Mouse (Mus musculus) gastrocnemius, postnatal 25 days (tissue): ENCODE results near the gene Hpn. TPM values are rescaled to one million over a fixed set of nuclear protein-coding genes. Genes with fewer than 3 reads are reported as not detected.

Experiments used
- DNase-seq: peaks from one replicate; pipeline ENCODE4 v3.0.0; 2022
- total RNA-seq, 2 experiments: library from RNA; stranded (reverse); gene quantifications; 1 replicate in 1 of 2; 2 replicates in 1 of 2; pipeline ENCODE4 v1.2.3; 2021

The Hpn gene
- total RNA-seq, 2 experiments from 2014 or later = 15.5 to 17.3 TPM

DNA sequence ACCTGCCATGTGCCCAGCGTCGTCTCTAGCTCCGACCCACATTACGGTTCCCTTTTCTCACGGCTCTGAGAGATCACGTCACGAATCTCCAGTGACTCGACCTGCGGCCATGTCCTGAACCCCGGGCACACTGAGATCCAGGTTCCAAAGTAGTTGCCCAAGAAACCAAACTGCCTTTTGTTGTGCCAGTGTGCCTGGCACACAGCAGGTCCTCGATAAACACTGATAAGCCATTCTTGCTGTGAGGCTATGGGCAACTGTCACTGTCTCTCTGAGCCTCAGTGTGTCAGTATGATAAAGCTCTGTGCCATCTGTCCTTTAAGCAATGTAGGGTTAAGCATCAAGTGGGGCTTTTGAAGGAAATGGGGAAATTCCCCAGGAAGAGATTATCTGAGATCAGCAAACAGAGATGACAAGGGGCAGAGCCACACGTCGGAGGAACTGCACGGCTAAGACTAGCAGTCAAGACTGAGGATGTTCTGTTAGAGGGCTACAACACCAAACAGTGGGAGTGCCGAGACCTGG is 4.2 kb downstream of the Hpn start:
- no peak for DNase-seq

- no peak for DNase-seq
Observed at GRCm38 (mm10) chr7:31109796-31110195, 5.3 kb downstream of the Hpn start.

DNA sequence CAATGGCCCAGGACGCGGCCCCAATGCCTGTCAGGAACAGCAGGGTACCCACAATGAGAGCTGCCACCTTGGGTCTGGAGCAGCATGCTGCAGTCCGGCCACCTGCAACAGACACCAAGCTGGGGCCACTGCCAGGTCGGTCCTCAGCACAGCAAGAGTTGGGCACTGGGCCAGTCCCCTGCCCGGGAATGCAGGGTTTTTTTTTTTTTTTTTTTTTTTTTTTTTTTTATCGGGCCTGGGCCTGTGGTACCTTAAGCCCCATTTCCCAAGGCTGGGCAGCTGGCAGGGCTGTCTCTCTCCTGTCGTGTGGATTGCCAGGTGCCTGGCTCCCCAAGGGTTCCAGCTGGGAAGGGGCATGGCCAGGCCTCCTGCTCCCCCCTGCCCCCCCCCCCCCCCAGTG is 6.0 kb downstream of the Hpn start:
- peak; percentile 65 for DNase-seq

DNA sequence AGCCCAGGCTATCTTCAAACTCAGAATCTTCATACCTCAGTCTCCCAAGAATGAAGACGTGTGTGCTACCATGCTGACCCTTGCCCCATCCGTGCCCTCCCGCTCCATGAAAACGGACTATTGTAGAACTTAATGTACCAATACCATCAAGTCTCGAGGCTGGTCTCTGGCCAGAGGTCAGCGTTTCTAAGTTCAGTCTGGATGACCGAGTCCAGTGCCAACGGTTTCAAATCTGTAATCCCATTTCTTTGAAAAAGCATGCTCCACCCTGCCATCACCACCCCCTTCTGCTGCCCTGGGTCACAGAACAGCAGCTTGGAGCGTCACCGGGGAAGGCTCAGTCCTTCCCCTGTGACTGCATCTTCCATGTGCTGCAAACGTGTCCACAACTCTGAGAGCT is 7.3 kb downstream of the Hpn start:
- DNase-seq = no peak

DNA sequence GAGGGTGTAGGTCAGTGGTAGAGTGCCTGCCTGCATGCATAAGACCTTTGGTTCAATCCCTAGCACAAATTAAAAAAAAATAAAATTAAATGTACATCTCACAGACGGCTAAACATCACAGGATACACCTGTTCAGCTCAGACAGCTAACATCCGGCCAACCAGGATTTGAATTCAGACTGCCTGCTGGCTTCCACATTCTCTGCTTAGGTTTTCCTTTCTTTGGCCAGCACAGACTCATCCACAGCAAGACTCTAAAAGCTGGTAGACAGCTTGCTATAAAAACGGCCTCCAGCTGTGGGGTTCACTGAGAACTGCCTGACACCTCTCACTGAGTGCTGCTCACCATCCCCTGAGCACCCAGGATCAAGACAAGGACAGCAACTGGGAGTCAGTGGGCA is 8.9 kb downstream of the Hpn start:
- DNase-seq = no peak

- DNase-seq = peak; percentile 48
Observed at GRCm38 (mm10) chr7:31105061-31105768, 9.9 kb downstream of the Hpn start.

GRCm38 (mm10) chr7:31100786-31101185 is 14.3 kb downstream of the Hpn start:
- no peak for DNase-seq

DNA sequence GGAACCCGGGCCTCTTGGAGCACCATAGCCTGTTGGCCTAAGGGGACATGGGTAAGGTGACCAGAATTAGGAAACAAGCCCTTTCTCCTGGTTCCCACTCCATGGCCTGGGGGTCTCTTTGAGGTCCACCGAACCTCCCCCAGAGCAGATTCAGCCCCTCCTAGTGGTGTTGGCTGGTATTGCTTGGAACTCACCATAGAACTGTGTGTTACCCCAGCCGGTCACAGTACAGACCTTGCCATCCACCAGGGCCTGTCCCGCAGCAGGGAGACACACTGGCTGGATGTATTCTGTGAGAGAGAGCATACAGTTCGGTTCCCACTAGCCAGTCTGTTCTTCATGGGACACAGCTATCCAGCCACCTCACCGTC is 15.5 kb downstream of the Hpn start:
- DNase-seq = no peak

- no peak for DNase-seq
Observed at GRCm38 (mm10) chr7:31098697-31099611, 16.1 kb downstream of the Hpn start.

DNA sequence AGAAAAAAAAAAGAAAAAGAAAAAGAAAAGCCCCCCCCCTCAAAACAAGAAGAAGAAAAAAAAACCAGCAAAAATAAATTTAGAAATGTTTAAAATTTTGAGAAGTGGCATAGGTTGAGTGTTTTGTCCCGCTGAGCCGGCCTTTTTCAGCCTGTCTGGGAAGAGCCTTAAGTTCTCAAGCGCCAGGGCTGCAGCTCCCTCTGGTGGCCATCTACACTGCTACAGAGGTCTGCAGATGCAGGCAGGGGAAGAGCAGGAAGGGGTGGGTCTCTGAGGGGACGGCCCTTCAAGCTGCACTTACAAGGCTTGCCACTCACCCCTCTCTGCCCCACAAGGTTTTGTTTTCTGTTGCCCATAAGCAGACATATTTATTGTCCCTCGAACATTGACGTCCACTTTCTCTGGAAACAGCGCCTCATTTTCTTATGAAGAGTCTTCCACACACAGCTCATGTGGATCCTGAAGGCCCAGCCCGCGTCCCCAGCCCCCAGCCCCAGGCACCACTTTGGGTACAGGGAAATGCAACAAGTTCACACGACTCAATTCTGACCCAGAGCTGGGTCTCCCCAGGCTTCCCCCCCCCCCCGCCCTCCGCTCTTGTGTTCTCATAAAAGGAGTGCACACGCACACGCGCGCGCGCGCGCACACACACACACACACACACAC is 17.4 kb downstream of the Hpn start:
- DNase-seq = peak; percentile 87

GRCm38 (mm10) chr7:31096892-31097564 is 18.1 kb downstream of the Hpn start:
- DNase-seq = no peak

GRCm38 (mm10) chr7:31094774-31095501 is 20.2 kb downstream of the Hpn start:
- DNase-seq = no peak

GRCm38 (mm10) chr7:31089721-31090120 is 25.4 kb downstream of the Hpn start:
- no peak for DNase-seq

DNA sequence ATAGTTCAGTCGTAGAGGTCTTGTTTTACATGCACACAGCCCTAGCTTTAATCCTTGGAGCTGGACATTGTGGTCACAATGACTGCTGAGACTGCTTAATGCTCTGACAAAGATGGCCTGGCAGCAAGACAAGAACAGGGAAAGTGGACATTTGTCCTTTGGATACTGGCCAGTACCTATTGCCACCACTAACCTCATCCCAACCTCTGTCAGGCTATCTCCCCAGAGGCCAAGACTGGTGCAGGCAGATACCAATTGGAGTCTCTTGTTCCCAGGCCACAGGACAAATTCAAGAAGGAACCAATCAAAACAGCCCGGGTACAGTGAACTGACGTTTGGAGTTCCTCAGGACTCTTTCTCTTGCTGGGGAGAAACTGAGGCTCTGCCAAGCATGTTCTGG is 26.9 kb downstream of the Hpn start:
- DNase-seq = no peak

DNA sequence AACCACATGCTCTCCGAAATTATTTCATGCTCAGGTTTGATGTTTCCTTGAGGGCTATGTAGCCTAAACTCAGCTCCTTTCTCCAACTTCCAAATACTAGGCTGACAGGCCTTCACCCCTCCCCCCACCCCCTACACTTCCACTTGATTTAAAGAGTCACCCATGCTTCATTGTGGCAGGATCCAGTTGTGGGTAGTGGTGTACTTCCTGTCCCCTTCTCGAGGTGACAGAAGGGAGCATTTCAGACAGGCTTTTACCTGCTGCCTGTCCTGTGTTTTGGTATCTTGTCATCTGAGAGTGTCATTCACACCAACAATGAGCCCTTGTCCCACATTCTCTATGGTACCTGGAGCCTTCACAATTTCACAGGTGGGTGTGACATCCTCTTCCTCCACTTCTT is 27.8 kb downstream of the Hpn start:
- no peak for DNase-seq

GRCm38 (mm10) chr7:31086175-31086755 is 28.8 kb downstream of the Hpn start:
- no peak for DNase-seq

DNA sequence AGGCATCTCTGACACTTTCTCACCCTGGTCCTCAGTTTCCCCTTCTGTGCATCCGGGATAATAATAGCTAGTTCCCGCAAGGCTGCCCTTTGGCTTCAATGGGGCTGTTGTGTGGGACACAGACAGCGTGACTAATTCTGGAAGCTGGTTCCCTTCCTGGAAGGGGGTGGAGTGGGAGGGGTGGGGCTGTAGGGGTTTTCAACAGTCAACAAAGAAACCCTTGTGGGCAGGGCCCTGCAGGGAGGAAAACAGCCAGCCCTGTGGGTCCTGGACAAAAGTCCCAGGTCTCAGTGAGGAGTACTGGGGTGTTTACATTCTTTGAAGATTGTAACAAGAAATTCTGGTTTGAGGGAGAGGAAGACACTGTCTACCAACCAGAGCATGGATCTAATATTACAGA is 29.9 kb downstream of the Hpn start:
- DNase-seq = peak; percentile 76

- no peak for DNase-seq
Observed at GRCm38 (mm10) chr7:31084140-31084539, 30.9 kb downstream of the Hpn start.

- peak; percentile 93 for DNase-seq
Observed at GRCm38 (mm10) chr7:31082831-31083588, 32.1 kb downstream of the Hpn start.

- no peak for DNase-seq
Observed at GRCm38 (mm10) chr7:31082106-31082505, 33.0 kb downstream of the Hpn start.
